Mouse (Mus musculus) megakaryocyte, embryonic 14.5 days (primary cell): ENCODE measurements around the gene Myom1.

Experiments
- FLI1 ChIP-seq: IDR thresholded peaks from 2 replicates; pipeline ENCODE4 v1.6.1; 2012; ENCODE audit warnings: low read length, inconsistent platforms, mixed read lengths
- GATA1 ChIP-seq: IDR thresholded peaks from 3 replicates; pipeline ENCODE4 v1.6.1; 2012; ENCODE audit warnings: mixed read lengths, low read length, inconsistent platforms, borderline replicate concordance

GRCm38 (mm10) chr17:71125519-71125918 is 123.1 kb downstream of the Myom1 start:
- TF ChIP-seq GATA1 = no peak
- TF ChIP-seq FLI1 = no peak
